Mouse (Mus musculus): ENCODE data around the gene Dot1l. TPM values are rescaled to one million over a fixed set of nuclear protein-coding genes. Genes with fewer than 3 reads are reported as not detected.

Dot1l gene
- total and polyA plus RNA-seq, 3 experiments = 31.7 to 170 (median 80.6) TPM

- DNase-seq = peak; percentile 94
Measured at GRCm38 (mm10) chr10:80757717-80758116, 2.7 kb downstream of the Dot1l start.

- DNase-seq = peak; percentile 92
Measured at GRCm38 (mm10) chr10:80758651-80759050, 3.6 kb downstream of the Dot1l start.

- DNase-seq = peak; percentile 72
Measured at GRCm38 (mm10) chr10:80760596-80761524, 5.9 kb downstream of the Dot1l start.

GRCm38 (mm10) chr10:80761821-80762220 is 6.8 kb downstream of the Dot1l start:
- DNase-seq = no peak

GRCm38 (mm10) chr10:80763502-80763901 is 8.5 kb downstream of the Dot1l start:
- no peak for DNase-seq

- DNase-seq = peak; percentile 80
Measured at GRCm38 (mm10) chr10:80765746-80766145, 10.7 kb downstream of the Dot1l start.

GRCm38 (mm10) chr10:80766161-80766815 is 11.3 kb downstream of the Dot1l start:
- no peak for DNase-seq

GRCm38 (mm10) chr10:80768365-80768764 is 13.4 kb downstream of the Dot1l start:
- no peak for DNase-seq

- peak; percentile 43 for DNase-seq
Measured at GRCm38 (mm10) chr10:80773816-80774215, 18.8 kb downstream of the Dot1l start.

- peak; percentile 85 for DNase-seq
Measured at GRCm38 (mm10) chr10:80774549-80774948, 19.5 kb downstream of the Dot1l start.

GRCm38 (mm10) chr10:80774981-80775380 is 20.0 kb downstream of the Dot1l start:
- no peak for DNase-seq

- DNase-seq = no peak
Measured at GRCm38 (mm10) chr10:80775731-80776130, 20.7 kb downstream of the Dot1l start.

GRCm38 (mm10) chr10:80776358-80776869 is 21.4 kb downstream of the Dot1l start:
- DNase-seq = no peak

GRCm38 (mm10) chr10:80777123-80777522 is 22.1 kb downstream of the Dot1l start:
- no peak for DNase-seq

- peak; percentile 84 for DNase-seq
Measured at GRCm38 (mm10) chr10:80779565-80779964, 24.6 kb downstream of the Dot1l start.

GRCm38 (mm10) chr10:80784302-80784701 is 29.3 kb downstream of the Dot1l start:
- DNase-seq = no peak

GRCm38 (mm10) chr10:80784871-80785270 is 29.9 kb downstream of the Dot1l start:
- no peak for DNase-seq

- DNase-seq = no peak
Measured at GRCm38 (mm10) chr10:80785963-80786362, 31.0 kb downstream of the Dot1l start.

GRCm38 (mm10) chr10:80787517-80787916 is 32.5 kb downstream of the Dot1l start:
- no peak for DNase-seq

GRCm38 (mm10) chr10:80790761-80791404 is 35.9 kb downstream of the Dot1l start:
- peak; percentile 73 for DNase-seq

- DNase-seq = no peak
Measured at GRCm38 (mm10) chr10:80791476-80792174, 36.6 kb downstream of the Dot1l start.

Measured in adrenal gland, adult 2 months (tissue).